Mouse (Mus musculus) R1 (cell line): ENCODE data around the gene Bco1.

Experiments used
- DNase-seq: peaks from one replicate; pipeline ENCODE4 v3.0.0-alpha.2; 2018; ENCODE audit warnings: low read depth, low spot score

Gene Bco1

DNA sequence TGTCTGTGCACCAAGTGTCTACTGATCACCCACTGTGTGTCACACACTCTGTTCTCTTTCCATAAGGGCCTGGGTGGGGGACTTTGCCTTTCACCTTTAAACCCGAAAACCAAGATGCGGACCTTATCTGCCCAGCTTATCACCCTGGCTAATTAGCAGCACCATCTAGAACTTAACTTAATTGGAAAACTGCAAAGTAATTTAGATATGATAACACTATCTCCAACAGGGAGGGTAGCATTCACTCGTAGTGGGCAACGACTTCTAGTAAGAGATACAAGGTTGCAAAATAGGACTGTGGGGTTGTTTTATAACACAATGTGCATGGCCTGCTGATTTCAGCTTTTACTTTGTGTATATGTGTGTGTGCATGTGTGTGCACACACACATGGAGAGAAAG, 5.9 kb upstream of the Bco1 start:
- no peak for DNase-seq

- DNase-seq, result no peak
Observed at GRCm38 (mm10) chr8:117094053-117094452, 1.6 kb upstream of the Bco1 start.

DNA sequence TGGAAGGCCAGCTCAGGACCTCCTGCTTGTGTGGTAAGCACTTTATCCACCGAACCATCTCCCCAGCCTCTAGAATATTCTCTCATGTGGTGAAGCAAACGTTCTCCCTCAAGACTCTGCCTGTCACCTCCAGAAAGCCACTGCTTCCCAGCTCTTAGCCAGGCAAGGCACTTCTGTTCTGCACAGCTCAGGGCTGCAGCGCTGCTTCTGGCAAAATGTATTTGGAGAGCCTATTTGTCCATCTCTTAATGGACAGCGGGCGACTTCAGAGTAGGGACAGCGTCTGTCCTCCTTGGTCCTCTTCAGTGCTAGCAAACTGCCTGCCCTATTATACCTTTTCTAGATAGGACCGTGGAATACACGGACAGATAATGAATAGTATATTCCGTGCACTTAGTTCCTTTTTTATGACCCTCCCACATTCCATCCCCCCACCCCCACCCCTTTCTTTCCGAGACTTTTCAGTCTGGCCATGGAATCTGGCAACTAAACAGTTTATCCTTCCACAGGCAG, 1.5 kb downstream of the Bco1 start:
- DNase-seq, result no peak

DNA sequence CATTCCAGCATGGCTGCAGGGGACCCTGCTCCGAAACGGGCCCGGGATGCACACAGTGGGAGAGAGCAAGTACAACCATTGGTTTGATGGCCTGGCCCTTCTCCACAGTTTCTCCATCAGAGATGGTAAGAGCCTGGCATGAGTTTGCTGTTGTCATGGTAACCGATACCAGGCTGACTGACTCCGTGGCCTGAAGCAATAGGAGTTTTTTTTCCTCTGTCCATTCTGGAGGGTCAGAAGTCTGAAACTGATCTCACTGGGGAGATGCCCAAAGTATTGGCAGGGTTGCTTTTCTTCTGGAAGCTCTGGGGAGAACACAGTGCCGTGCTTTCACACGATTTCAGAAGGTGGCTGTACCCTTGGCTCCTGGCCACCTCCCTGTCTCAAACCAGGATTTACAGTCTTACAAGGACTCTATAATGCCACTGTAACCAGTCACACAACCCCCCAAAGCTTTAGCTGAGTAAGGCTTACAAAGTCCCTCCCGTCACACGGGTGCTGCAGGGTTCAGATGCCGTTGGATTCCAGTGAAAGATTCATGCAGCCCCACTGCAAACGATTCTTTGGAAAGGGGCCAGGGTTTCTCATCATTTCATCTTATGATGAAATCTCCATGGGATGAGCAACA, 2.0 kb downstream of the Bco1 start:
- peak; percentile 17 for DNase-seq

- peak; percentile 85 for DNase-seq
Observed at GRCm38 (mm10) chr8:117107533-117107932, 11.9 kb downstream of the Bco1 start.

- DNase-seq, result peak; percentile 67
Observed at GRCm38 (mm10) chr8:117109018-117109711, 13.5 kb downstream of the Bco1 start.

GRCm38 (mm10) chr8:117109801-117110390, 14.2 kb downstream of the Bco1 start:
- peak; percentile 90 for DNase-seq

DNA sequence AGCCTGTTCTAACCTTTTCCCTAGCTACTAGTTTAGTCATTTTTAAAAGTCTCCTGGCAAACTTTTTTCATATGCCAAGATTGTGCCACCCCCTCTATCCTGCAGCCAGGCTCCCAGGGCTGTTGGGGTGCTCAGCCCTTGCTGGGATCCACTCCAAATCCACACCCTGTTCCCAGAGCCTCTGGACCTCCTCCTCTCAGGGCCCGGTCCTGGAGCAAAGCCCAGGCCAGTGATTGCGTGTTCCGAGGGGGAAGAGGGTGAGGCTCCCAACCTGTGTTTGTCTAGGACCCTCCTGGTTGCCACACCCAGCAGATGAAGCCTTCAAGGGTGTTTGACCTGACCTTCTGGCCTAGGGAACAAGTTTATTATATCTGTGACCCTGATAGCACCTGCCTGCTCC, 16.0 kb downstream of the Bco1 start:
- DNase-seq, result no peak

- no peak for DNase-seq
Observed at GRCm38 (mm10) chr8:117112261-117112660, 16.6 kb downstream of the Bco1 start.

DNA sequence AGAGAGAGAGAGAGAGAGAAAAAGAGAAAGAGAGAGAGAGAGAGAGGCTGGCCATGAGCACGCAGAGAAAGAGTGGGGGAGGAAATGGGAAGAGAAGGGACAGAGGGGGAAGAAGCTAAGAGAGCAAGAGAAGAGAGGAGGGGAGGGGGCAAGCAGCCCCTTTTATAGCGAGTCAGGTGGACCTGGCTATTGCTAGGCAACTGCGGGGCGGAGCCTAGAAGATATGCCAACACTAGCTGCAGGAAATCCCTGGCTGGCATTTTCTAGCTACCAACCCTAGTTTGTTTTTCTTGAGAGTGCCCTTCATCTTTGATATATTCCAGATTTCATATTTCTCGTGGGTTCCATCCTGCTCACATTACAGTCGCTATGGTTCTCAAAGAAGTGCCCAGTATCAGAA, 19.4 kb downstream of the Bco1 start:
- no peak for DNase-seq

GRCm38 (mm10) chr8:117115676-117116446, 20.2 kb downstream of the Bco1 start:
- DNase-seq, result no peak

DNA sequence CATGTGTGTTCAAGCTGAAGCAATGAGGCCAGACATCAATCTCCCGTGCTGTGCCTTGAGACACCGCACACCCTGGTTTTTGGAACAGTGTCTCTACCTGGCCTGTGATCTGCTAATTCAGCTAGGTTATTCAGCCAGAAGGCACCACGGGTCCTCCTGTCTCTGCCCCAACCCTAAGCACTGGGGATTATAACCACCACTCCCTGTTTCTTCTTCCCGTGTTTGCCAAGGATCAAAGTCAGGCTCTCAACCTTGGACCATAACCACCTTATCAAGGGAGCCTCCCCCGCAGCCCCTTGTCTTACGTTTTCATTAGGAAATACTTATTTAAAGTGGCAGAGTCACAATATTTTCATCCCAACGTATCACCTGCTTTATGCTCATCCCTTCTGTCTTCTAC, 20.9 kb downstream of the Bco1 start:
- DNase-seq, result no peak

DNA sequence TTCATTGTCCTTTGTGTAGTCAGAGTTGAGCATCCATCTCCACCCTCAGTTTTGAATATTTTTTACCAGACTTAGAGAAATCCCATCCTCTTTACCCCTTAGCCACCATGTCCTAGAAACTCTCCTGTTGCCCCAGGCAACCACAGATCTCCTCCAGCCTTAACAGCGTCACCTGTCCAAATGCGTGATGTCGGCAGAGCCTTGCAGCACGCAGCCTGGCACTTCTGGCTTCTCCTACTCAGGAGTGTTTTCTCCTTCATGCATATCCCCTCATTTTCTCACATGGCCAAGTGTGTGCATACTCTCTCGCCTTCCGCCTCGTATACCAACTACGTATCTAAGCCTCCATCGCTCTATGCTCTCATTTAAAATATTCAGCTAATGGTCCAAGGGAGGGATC, 22.8 kb downstream of the Bco1 start:
- DNase-seq, result no peak

GRCm38 (mm10) chr8:117121277-117121676, 25.6 kb downstream of the Bco1 start:
- DNase-seq, result no peak

DNA sequence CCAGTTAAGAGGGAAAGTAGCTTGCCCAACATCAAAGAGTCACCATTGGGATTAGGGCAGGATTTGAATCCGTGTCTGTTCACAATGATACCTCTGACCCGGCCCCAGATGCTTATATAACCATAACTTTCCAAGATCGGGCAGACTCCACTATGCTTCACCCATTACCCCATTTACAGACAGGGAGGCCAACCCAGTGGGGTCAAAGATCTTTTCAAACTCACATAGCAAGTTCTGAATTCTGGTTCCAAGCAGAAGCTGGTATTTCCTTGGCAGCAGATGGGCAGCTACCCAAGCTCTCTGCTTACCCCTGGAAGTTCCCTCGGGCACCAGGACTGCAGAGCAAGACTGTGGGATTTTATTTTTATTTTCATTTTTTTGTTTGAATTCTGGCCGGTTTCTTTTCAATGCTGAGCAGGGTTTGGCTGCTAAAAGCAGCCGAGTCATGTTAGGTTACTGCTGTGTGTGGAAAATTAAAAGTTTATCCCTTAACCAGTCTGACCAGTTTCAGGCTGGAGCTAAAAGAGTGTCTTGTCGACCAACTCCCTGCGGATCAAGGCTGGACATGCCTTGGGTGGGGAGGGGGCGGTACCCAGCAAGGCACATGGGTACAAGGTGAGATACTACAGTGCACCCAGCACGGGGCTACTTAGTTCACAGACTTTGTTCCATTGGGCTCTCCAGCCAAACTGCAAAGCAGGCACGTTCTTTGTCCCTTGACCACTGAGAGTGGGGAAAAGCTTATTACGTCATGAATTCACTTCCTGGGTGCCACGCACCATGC, 28.4 kb downstream of the Bco1 start:
- DNase-seq, result no peak

DNA sequence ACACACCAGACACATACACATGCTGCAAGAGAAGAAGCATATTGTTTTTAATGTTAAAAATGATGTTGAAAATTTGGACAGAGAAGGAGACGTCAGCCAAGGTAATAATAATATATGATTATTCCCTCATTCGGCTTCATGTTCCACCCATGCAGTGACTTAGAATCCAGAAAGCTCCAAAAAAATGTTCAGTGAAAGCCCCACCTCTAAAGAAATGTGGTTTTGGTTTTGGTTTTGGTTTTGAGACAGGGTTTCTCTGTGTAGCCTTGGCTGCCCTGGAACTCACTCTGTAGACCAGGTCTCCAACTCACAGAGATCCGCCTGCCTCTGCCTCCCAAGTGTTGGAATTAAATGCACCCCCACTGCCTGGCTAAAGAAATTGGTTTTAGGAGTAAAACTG, 30.2 kb downstream of the Bco1 start:
- DNase-seq, result no peak

DNA sequence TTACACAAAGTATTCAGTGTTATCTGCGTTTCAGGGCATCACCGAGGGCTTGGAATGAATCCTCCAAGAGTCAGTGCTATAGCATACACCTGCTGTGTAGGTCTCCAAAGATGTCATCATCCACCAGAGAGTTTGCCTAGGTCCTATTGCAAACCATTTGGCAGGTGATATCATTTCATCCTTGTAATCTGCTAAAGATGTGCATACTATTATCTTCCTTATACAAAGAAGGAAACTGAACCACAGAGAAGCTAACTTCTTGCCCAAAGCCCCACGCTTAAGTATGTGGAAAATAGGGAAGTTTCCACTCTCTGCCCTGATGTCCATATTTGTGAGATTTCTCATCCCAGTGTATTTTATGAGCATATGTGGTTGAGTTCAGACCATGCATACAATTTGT, 30.8 kb downstream of the Bco1 start:
- DNase-seq, result no peak

- DNase-seq, result peak; percentile 25
Observed at GRCm38 (mm10) chr8:117127063-117127462, 31.4 kb downstream of the Bco1 start.

- no peak for DNase-seq
Observed at GRCm38 (mm10) chr8:117133702-117134101, 38.0 kb downstream of the Bco1 start.

DNA sequence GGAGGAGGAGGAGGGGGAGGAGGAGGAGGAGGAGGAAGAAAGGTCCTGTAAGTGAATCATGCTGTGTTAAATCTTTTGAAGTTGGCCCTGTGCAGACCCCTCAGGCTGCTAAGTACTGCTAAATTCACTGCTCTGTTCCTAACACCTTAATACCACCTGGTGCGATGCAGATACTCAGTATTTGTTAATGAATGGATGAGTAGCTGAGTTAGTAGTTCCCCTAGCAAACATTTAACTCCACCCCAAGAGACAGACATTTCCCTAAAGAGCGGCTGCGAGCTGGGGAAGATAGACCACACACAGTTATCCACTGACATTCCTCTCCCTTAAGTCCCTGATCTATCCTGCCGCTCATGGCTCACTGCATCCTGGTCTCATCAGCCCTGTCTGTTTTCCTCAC, 40.7 kb downstream of the Bco1 start:
- peak; percentile 90 for DNase-seq

DNA sequence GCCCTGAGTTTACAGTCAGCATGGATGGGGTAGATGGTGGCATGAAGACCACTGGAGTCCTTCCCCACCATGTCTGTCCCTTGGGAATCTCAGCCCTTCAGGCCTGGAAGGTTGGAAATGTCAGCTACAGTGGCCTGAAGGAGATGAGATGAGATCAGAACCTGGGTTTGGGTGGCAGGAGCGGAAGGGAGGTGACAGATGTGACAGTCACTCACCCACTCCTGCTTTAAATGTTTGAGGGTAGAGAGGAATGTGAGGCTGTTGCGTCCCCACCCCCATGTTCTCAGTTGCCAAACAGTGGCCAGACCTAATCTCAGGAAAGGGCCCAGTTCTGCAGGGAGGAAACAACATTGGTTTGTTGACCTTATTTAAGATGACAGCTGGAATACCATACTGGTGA, 41.1 kb downstream of the Bco1 start:
- DNase-seq, result no peak
